Mouse (Mus musculus) gonadal fat pad, adult 2 months (tissue): ENCODE data around the gene C5ar1. TPM values are rescaled to one million over a fixed set of nuclear protein-coding genes. Genes with fewer than 3 reads are reported as not detected.

ENCODE experiments used
- DNase-seq: peaks from one replicate; pipeline ENCODE4 v3.0.0-alpha.2; 2012; ENCODE audit warnings: low read depth
- polyA plus RNA-seq: library from polyadenylated mRNA; depleted of rRNA; stranded (reverse); fragments of >200 nt; gene quantifications from 2 replicates; pipeline ENCODE4 v1.2.3, GENCODE M21; 2012; rRNA removed

The C5ar1 gene
- polyA plus RNA-seq, 1 experiment: 16.5 TPM

DNA sequence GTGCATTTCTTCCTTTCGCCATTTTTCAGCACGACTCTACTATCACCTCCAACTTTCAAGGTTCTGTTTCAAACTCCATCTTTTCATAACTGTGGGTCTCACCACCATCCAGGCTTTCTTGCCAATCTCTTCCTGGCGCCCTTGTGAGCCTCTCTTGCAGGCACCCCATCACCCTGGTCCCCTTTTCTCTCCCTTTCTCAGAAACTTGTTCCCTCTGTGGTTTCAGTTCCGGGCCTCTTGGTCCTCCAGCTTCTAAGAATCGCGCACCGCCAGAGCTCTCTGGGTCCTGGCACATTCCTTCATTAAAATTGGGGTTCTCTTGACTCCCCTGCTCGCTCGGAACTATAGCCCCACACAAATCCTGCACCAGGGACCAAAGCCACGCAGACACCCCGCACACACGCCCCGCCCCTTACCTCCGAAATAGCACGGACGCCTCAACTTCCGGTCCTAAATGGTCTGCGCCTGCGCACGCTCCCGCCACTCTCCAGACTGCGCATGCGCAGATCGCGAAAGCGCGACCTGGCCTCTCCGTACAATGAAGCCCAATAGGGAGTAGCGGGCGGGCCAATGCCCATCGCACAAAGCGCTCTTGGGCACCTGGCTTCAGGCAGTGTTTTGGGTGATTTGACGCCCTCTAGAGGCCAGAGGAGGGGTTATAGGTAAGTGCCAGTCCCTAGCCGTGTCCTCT lies 37.6 kb downstream of the C5ar1 start, which contains the start of gene Dhx34:
Dhx34 (minus strand) TSS at position 456 of the 691 bp plus-strand sequence.
- DNase-seq: peak; percentile 50

DNA sequence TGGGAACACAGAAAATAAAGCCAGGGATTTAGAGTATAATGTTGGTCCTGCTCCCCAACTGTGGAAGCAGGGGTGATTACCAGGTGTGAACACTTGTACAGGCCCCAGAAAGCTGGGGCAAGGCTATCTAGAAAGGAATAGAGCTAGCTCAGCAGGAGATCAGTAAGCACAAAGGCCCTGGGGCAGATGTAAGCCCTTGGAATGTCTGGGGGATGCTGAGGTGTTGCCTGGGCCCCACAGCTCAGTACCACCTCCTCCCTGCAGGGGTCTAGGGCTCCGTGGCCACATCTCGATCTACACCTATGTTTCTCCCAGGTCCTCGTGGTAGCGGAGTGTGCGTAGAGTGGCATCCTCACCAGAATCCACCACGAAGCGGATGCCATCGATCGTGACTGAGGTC lies 45.4 kb downstream of the C5ar1 start:
- DNase-seq: no peak

- no peak for DNase-seq
These were observed 46.1 kb downstream of the C5ar1 start for GRCm38 (mm10) chr7:16213196-16213595.

DNA sequence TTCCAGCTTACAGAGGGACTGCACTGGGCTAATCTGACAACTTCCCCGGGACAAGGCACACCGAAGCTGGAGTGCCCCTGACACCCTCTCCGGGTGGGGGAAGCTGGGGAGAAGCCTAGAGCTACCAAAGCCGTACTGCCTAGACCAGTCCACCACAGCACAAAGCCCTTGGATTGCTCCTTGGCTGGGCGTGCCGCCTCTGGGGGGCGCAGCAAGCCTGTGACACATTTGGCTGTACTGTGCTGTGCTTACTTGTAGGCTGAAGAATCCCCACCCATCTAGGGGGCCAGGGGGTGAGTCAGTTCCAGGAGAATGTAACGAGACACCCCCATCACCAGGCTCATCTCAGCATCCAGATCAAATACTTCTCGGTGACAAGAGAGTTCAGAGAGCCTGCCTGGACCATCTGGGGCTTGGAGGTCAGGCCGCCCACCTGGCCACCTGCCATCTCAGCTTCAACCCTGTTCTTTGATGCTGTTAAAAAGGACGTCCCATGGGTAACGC lies 48.4 kb downstream of the C5ar1 start:
- no peak for DNase-seq

GRCm38 (mm10) chr7:16208781-16209665 lies 50.3 kb downstream of the C5ar1 start:
- DNase-seq: no peak

DNA sequence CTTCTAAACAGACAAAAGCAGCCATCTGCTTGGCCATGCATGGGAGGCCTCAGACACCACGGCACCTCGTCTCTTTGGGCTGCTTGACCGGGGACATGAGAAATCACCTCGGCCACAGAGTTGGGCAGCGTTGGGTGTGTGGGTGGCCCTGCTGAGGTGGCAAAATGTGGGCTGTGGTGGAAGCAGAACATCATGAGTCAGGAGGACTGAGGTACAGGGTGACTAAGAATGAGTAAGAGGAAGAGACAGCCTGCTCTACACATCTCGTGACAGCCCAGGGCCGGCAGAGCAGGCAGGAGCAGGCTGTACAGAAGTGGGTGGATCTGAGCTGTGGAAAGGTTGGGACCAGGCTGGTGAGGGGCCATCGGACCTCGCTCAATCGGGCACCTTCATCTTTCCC lies 51.8 kb downstream of the C5ar1 start:
- DNase-seq: no peak

GRCm38 (mm10) chr7:16207076-16207475 lies 52.3 kb downstream of the C5ar1 start:
- DNase-seq: no peak

DNA sequence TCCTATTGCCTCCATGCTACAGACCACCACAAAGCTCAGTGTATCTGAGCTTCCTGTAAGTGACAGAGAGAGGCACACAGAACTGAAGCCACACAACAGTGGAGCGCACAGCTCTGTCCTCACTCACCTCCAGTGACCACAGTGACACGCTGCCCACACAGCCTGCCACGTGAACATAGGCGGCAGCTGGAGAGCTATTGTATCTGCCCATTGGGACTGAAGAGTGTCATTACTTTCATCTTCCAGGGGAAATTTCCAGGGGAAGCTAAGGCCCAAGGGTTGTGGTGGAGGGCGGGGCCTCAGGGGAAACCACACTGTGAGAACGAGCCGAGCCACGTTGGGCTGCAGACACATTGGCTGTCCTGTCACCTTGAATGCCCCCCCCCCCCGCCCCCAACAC lies 54.5 kb downstream of the C5ar1 start:
- no peak for DNase-seq

- DNase-seq: no peak
These were observed 55.8 kb downstream of the C5ar1 start for GRCm38 (mm10) chr7:16203505-16203903.

GRCm38 (mm10) chr7:16202756-16203504 lies 56.4 kb downstream of the C5ar1 start:
- no peak for DNase-seq

GRCm38 (mm10) chr7:16201136-16201535 lies 58.2 kb downstream of the C5ar1 start:
- no peak for DNase-seq

DNA sequence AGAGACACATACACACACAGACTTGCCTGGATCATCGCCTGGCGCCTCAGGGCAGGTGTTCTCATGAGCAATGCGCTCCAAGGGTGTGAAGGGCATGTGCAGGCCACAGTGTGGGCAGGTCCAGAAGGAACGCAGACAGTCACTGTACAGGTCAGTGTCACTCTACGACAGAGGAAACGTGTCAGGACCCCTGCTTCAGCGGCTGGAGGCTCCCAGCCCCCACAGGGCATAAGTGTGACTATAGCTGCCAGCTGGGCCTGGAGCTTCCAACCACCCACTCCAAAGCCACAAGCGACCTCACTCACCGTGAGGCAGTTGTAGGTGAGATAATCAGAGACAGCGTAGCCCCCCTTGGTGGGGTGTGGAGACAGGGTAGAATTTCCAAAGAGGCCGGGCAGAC lies 60.8 kb downstream of the C5ar1 start:
- no peak for DNase-seq

GRCm38 (mm10) chr7:16197166-16197565 lies 62.2 kb downstream of the C5ar1 start:
- no peak for DNase-seq

Other genes with a start within 250 kb of the C5ar1 start
- gene Bicra, start 211.6 kb downstream of the C5ar1 start, polyA plus RNA-seq: 3.7 and 6.6 TPM in 2 replicates
- gene Zfp541, start 197.7 kb downstream of the C5ar1 start, polyA plus RNA-seq: 0.19 and 0.36 TPM in 2 replicates
- gene Napa, start 161.1 kb downstream of the C5ar1 start, polyA plus RNA-seq: 234 and 275 TPM in 2 replicates
- 29.9 and 30.9 TPM in 2 replicates for gene Kptn, start 139.6 kb downstream of the C5ar1 start, polyA plus RNA-seq
- 0.78 and 1.3 TPM in 2 replicates for gene Slc8a2, start 129.7 kb downstream of the C5ar1 start, polyA plus RNA-seq
- 10.8 and 12.4 TPM in 2 replicates for gene Meis3, start 84.5 kb downstream of the C5ar1 start, polyA plus RNA-seq
- gene Dhx34, start 37.5 kb downstream of the C5ar1 start, polyA plus RNA-seq: 18.2 and 20.6 TPM in 2 replicates
- 0.62 and 0.90 TPM in 2 replicates for gene C5ar2, start 15.4 kb downstream of the C5ar1 start, polyA plus RNA-seq
- 37.4 and 49.1 TPM in 2 replicates for gene Inafm1, start 14.1 kb upstream of the C5ar1 start, polyA plus RNA-seq
- 35.3 and 37.7 TPM in 2 replicates for gene Ccdc9, start 27.3 kb upstream of the C5ar1 start, polyA plus RNA-seq
- gene Bbc3, start 48.9 kb upstream of the C5ar1 start, polyA plus RNA-seq: 13.2 and 14.9 TPM in 2 replicates
- 41.0 and 47.9 TPM in 2 replicates for gene Sae1, start 128.3 kb upstream of the C5ar1 start, polyA plus RNA-seq
- gene Zc3h4, start 141.4 kb upstream of the C5ar1 start, polyA plus RNA-seq: 26.9 and 30.1 TPM in 2 replicates
- 111 and 125 TPM in 2 replicates for gene Tmem160, start 193.2 kb upstream of the C5ar1 start, polyA plus RNA-seq
- not detected in 2 replicates for gene Npas1, start 218.2 kb upstream of the C5ar1 start, polyA plus RNA-seq